Mouse (Mus musculus) E14TG2a.4 (cell line): ENCODE data around the gene Gm20388.

Source experiments
- H3K27me3 ChIP-seq: 2 replicates; pipeline ENCODE4 v1.6.1; 2014; ENCODE audit warnings: low read length, control low read depth; ENCODE audit not compliant: insufficient read depth
- H3K36me3 ChIP-seq: 2 replicates; pipeline ENCODE4 v1.6.1; 2014; ENCODE audit warnings: low read length, control low read depth; ENCODE audit not compliant: insufficient read depth
- H3K4me1 ChIP-seq: replicated peaks from 2 replicates; pipeline ENCODE4 v1.6.1; 2014; ENCODE audit warnings: low read depth, low read length, control low read depth
- H3K4me3 ChIP-seq: replicated peaks from 2 replicates; pipeline ENCODE4 v1.5.1; 2014; ENCODE audit warnings: mild to moderate bottlenecking, low read length
- H3K9me3 ChIP-seq: 2 replicates; pipeline ENCODE4 v1.6.1; 2014; ENCODE audit warnings: low read length, control low read depth
- CTCF ChIP-seq: conservative IDR thresholded peaks from 2 replicates; pipeline ENCODE4 v1.5.1; 2014; ENCODE audit warnings: low read length
- NANOG ChIP-seq: IDR thresholded peaks from 2 replicates; pipeline ENCODE4 v1.6.1; 2014; ENCODE audit warnings: borderline replicate concordance, low read length, mixed read lengths
- POU5F1 ChIP-seq: IDR thresholded peaks from 2 replicates; pipeline ENCODE4 v1.6.1; 2014; ENCODE audit warnings: low read length, borderline replicate concordance

Gm20388 gene

GRCm38 (mm10) chr8:121063649-121064048 is 1153.0 kb downstream of the Gm20388 start:
- TF ChIP-seq POU5F1 (no peak), NANOG (no peak), CTCF (no peak)
- Histone ChIP-seq H3K4me1 (peaks cover 6% of the 10 kb centered on the region; the same call in 1 of the 2 replicates), H3K27me3 (peaks cover 44% of the 10 kb centered on the region), H3K4me3 (no peak overlapping the region), H3K36me3 (no peaks in the 10 kb centered on the region), H3K9me3 (no peaks in the 10 kb centered on the region)

GRCm38 (mm10) chr8:121071454-121071853 is 1160.8 kb downstream of the Gm20388 start:
- Histone ChIP-seq H3K4me3 (no peak overlapping the region), H3K9me3 (no peaks in the 10 kb centered on the region), H3K27me3 (peaks cover 84% of the 10 kb centered on the region), H3K36me3 (no peaks in the 10 kb centered on the region), H3K4me1 (peaks cover 27% of the 10 kb centered on the region)
- TF ChIP-seq NANOG (no peak), CTCF (no peak), POU5F1 (no peak)

- H3K27me3 ChIP-seq = peaks cover 91% of the 10 kb centered on the region
- H3K4me3 ChIP-seq = no peak overlapping the region
- peaks cover 27% of the 10 kb centered on the region for H3K4me1 ChIP-seq
- no peaks in the 10 kb centered on the region for H3K9me3 ChIP-seq
- no peaks in the 10 kb centered on the region for H3K36me3 ChIP-seq
- TF ChIP-seq NANOG (no peak), CTCF (no peak), POU5F1 (no peak)
Observed at GRCm38 (mm10) chr8:121072406-121073130, 1161.9 kb downstream of the Gm20388 start.

GRCm38 (mm10) chr8:121073174-121074107 is 1162.8 kb downstream of the Gm20388 start:
- peak overlapping the region; percentile 51 for H3K4me3 ChIP-seq
- H3K4me1 ChIP-seq = peaks cover 25% of the 10 kb centered on the region
- H3K36me3 ChIP-seq = no peaks in the 10 kb centered on the region
- H3K27me3 ChIP-seq = peaks cover 96% of the 10 kb centered on the region
- TF ChIP-seq NANOG (no peak), POU5F1 (no peak), CTCF (no peak)
- H3K9me3 ChIP-seq = no peaks in the 10 kb centered on the region

GRCm38 (mm10) chr8:121074108-121074847 is 1163.6 kb downstream of the Gm20388 start:
- H3K27me3 ChIP-seq = peaks cover 96% of the 10 kb centered on the region
- no peaks in the 10 kb centered on the region for H3K9me3 ChIP-seq
- peaks cover 25% of the 10 kb centered on the region for H3K4me1 ChIP-seq
- TF ChIP-seq POU5F1 (no peak), CTCF (no peak), NANOG (no peak)
- H3K4me3 ChIP-seq = peak overlapping the region; percentile 51
- H3K36me3 ChIP-seq = no peaks in the 10 kb centered on the region

- no peak for TF ChIP-seq NANOG
- no peak for TF ChIP-seq CTCF
- no peak for TF ChIP-seq POU5F1
Observed at GRCm38 (mm10) chr8:121074848-121075145, 1164.2 kb downstream of the Gm20388 start.

GRCm38 (mm10) chr8:121075936-121076335 is 1165.3 kb downstream of the Gm20388 start:
- no peak overlapping the region for H3K4me3 ChIP-seq
- H3K9me3 ChIP-seq = no peaks in the 10 kb centered on the region
- peaks cover 97% of the 10 kb centered on the region for H3K27me3 ChIP-seq
- H3K36me3 ChIP-seq = no peaks in the 10 kb centered on the region
- H3K4me1 ChIP-seq = peaks cover 35% of the 10 kb centered on the region
- TF ChIP-seq NANOG (no peak), CTCF (no peak), POU5F1 (no peak)

More at GRCm38 (mm10) chr8:121074848-121075145, 1164.2 kb downstream of the Gm20388 start:
- H3K4me3 ChIP-seq = no peak overlapping the region
- H3K36me3 ChIP-seq = no peaks in the 10 kb centered on the region
- H3K27me3 ChIP-seq = peaks cover 97% of the 10 kb centered on the region
- H3K4me1 ChIP-seq = peaks cover 25% of the 10 kb centered on the region
- no peaks in the 10 kb centered on the region for H3K9me3 ChIP-seq

GRCm38 (mm10) chr8:121076555-121076954 is 1165.9 kb downstream of the Gm20388 start:
- H3K4me1 ChIP-seq = peaks cover 36% of the 10 kb centered on the region
- no peaks in the 10 kb centered on the region for H3K9me3 ChIP-seq
- H3K4me3 ChIP-seq = no peak overlapping the region
- H3K36me3 ChIP-seq = no peaks in the 10 kb centered on the region
- H3K27me3 ChIP-seq = peaks cover 97% of the 10 kb centered on the region
- TF ChIP-seq POU5F1 (no peak), NANOG (no peak), CTCF (no peak)
